Mouse (Mus musculus): ENCODE measurements around the gene Prrc2b. TPM values are rescaled to one million over a fixed set of nuclear protein-coding genes. Genes with fewer than 3 reads are reported as not detected.

The Prrc2b gene
- total RNA-seq, 2 experiments from 2014 or later, result 138 to 145 TPM

Small RNA genes lying within 50 kb of the gene (microRNA-seq; reads per million reads assigned to microRNA genes)
- 0 reads per million in 2 experiments for gene Gm27805

Other genes with a start within 250 kb of the Prrc2b start
- gene Aif1l, start 200.9 kb upstream of the Prrc2b start, total RNA-seq (2021), result 10 to 100 TPM; 21.1 to 24.0 TPM
- 10 to 100 TPM; 50.4 to 51.1 TPM for gene Nup214, start 176.6 kb upstream of the Prrc2b start, total RNA-seq (2021)
- 10 to 100 TPM; 40.9 to 42.5 TPM for gene Fam78a, start 66.2 kb upstream of the Prrc2b start, total RNA-seq (2021)
- 10 to 100 TPM; 15.7 to 20.5 TPM for gene Plpp7, start 55.6 kb upstream of the Prrc2b start, total RNA-seq (2021)
- 10 to 100 TPM; 18.0 to 19.1 TPM for gene Pomt1, start 85.5 kb downstream of the Prrc2b start, total RNA-seq (2021)
- gene Uck1, start 109.1 kb downstream of the Prrc2b start, total RNA-seq (2021), result 10 to 100 TPM; 25.3 to 29.7 TPM
- gene Golga2, start 136.3 kb downstream of the Prrc2b start, total RNA-seq (2021), result 10 to 100 TPM; 75.1 to 78.1 TPM
- 100 to 1,000 TPM; 181 to 193 TPM for gene Swi5, start 137.0 kb downstream of the Prrc2b start, total RNA-seq (2021)
- 10 to 100 TPM; 34.5 to 48.3 TPM for gene Ciz1, start 201.2 kb downstream of the Prrc2b start, total RNA-seq (2021)
- gene Dnm1, start 202.3 kb downstream of the Prrc2b start, total RNA-seq (2021), result 1 to 10 TPM; 9.0 to 9.6 TPM
- gene 1110008P14Rik, start 230.9 kb downstream of the Prrc2b start, total RNA-seq (2021), result 10 to 100 TPM; 43.7 to 47.6 TPM
- 1 to 10 TPM; 3.1 to 3.4 TPM for gene Lcn2, start 237.2 kb downstream of the Prrc2b start, total RNA-seq (2021)
- gene Ptges2, start 244.8 kb downstream of the Prrc2b start, total RNA-seq (2021), result 10 to 100 TPM; 59.7 to 60.2 TPM